In genomic region chr3:65002578-65002977, GRCm38 (mm10) we compare ENCODE assay signal across 25 mouse cellular contexts.
DNase-seq lines count a peak whose midpoint lies in the region; ATAC-seq lines count a peak whose summit lies in the region.
"Had no signal": no experiment of that assay in that cellular context is flagged by ENCODE, and none has a peak within 500 bp of the region (broad histone marks: within the 10 kb centered on the region; RNA-seq: fewer than 3 reads in every experiment).

No protein-coding gene starts in this region.

- H3K27me3 ChIP-seq in midbrain, embryonic 11.5 days (ENCODE audit: control insufficient read depth, insufficient read depth, low read length) = no peaks in the 10 kb centered on the region
- no peaks in the 10 kb centered on the region for H3K27me3 ChIP-seq in midbrain, embryonic 15.5 days (replicated peaks)
- H3K27me3 ChIP-seq: embryonic facial prominence, embryonic 12.5 days; forebrain, embryonic 12.5 days; Patski had no signal

- H3K9ac ChIP-seq in midbrain, embryonic 11.5 days (ENCODE audit: low read length) = no peak overlapping the region
- H3K9ac ChIP-seq in midbrain, embryonic 15.5 days = no peak overlapping the region
- H3K9ac ChIP-seq: embryonic facial prominence, embryonic 12.5 days; forebrain, embryonic 12.5 days had no signal

- H3K4me1 ChIP-seq in midbrain, embryonic 11.5 days (ENCODE audit: control insufficient read depth, insufficient read depth, low read length) = no peaks in the 10 kb centered on the region
- H3K4me1 ChIP-seq in midbrain, embryonic 15.5 days = no peaks in the 10 kb centered on the region
- H3K4me1 ChIP-seq: embryonic facial prominence, embryonic 10.5 days; embryonic facial prominence, embryonic 12.5 days; forebrain, embryonic 10.5 days; forebrain, embryonic 12.5 days had no signal

- no peaks in the 10 kb centered on the region for H3K9me3 ChIP-seq in midbrain, embryonic 11.5 days (ENCODE audit: control insufficient read depth, low read length)
- no peaks in the 10 kb centered on the region for H3K9me3 ChIP-seq in midbrain, embryonic 15.5 days
- H3K9me3 ChIP-seq: embryonic facial prominence, embryonic 10.5 days; embryonic facial prominence, embryonic 12.5 days; forebrain, embryonic 10.5 days; forebrain, embryonic 12.5 days; G1E had no signal

- no peak overlapping the region for H3K4me3 ChIP-seq in midbrain, embryonic 11.5 days (ENCODE audit: low read depth, low read length)
- no peak overlapping the region for H3K4me3 ChIP-seq in midbrain, embryonic 15.5 days
- H3K4me3 ChIP-seq: embryonic facial prominence, embryonic 10.5 days; embryonic facial prominence, embryonic 12.5 days; erythroblast, embryonic 14.5 days; forebrain, embryonic 10.5 days; forebrain, embryonic 12.5 days had no signal

- DNase-seq in midbrain, embryonic 11.5 days (ENCODE audit: low spot score, missing footprints) = peak; percentile 45
- DNase-seq in A20 (ENCODE audit: low read depth, low spot score) = peak; percentile 35
- no peak for DNase-seq in gastrocnemius, postnatal 10 days
- no peak for DNase-seq in left cerebral cortex, adult 11 months (ENCODE audit: low spot score)
- no peak for DNase-seq in gastrocnemius, postnatal 4 days (ENCODE audit: low spot score in 2 of 2)
- DNase-seq: adrenal gland, adult 8-10 months; adrenal gland, postnatal 14 days; adrenal gland, postnatal 36 days; cerebellum, adult 11-12 months; cerebellum, adult 2 months; cerebellum, adult 9-10 months; cerebellum, postnatal 10 days; cerebellum, postnatal 25 days had no signal

- no peak for ATAC-seq in midbrain, embryonic 11.5 days (ENCODE audit: low FRiP score)
- no peak for ATAC-seq in midbrain, embryonic 15.5 days (replicated peaks)
- ATAC-seq in granulocyte monocyte progenitor cell, adult 5-6 weeks (replicated peaks; ENCODE audit: poor library complexity, severe bottlenecking) = peak; percentile 52; the same call in 1 of the 2 replicates
- ATAC-seq: activated CD4-positive, CD25-positive, alpha-beta regulatory T cell, adult 4 months; forebrain, embryonic 14.5 days; forebrain, embryonic 16.5 days; Patski had no signal

- no peaks in the 10 kb centered on the region for H3K36me3 ChIP-seq in midbrain, embryonic 11.5 days (ENCODE audit: control insufficient read depth, insufficient read depth, low read length)
- no peaks in the 10 kb centered on the region for H3K36me3 ChIP-seq in midbrain, embryonic 15.5 days (replicated peaks)
- H3K36me3 ChIP-seq: embryonic facial prominence, embryonic 10.5 days; embryonic facial prominence, embryonic 12.5 days; forebrain, embryonic 10.5 days; forebrain, embryonic 12.5 days; G1E had no signal

- no peak overlapping the region for H3K27ac ChIP-seq in midbrain, embryonic 11.5 days (ENCODE audit: low read depth, low read length)
- H3K27ac ChIP-seq in midbrain, embryonic 15.5 days = no peak overlapping the region
- H3K27ac ChIP-seq: embryonic facial prominence, embryonic 10.5 days; embryonic facial prominence, embryonic 12.5 days; forebrain, embryonic 10.5 days; forebrain, embryonic 12.5 days had no signal

- H3K4me2 ChIP-seq in midbrain, embryonic 11.5 days = no peak overlapping the region
- H3K4me2 ChIP-seq in midbrain, embryonic 15.5 days = no peak overlapping the region
- H3K4me2 ChIP-seq: embryonic facial prominence, embryonic 12.5 days; forebrain, embryonic 12.5 days had no signal

Comparison
In these comparisons a context has a peak if more than half of its experiments do, and no peak if none do; other contexts are left out.
1. DNase-seq: peak in midbrain, embryonic 11.5 days (single experiment) and A20 (single experiment); none in gastrocnemius, postnatal 10 days (single experiment), left cerebral cortex, adult 11 months (single experiment) and gastrocnemius, postnatal 4 days (0 of 2).